Mouse (Mus musculus): ENCODE data around the gene Cmip.

Gene Cmip

GRCm38 (mm10) chr8:117349541-117349940, 92.7 kb downstream of the Cmip start:
- DNase-seq (ENCODE audit: low spot score), result no peak

- no peak for DNase-seq (ENCODE audit: low spot score)
Observed at GRCm38 (mm10) chr8:117352098-117352497, 95.2 kb downstream of the Cmip start.

- DNase-seq (ENCODE audit: low spot score), result no peak
Observed at GRCm38 (mm10) chr8:117355111-117355831, 98.4 kb downstream of the Cmip start.

GRCm38 (mm10) chr8:117356109-117356672, 99.3 kb downstream of the Cmip start:
- DNase-seq (ENCODE audit: low spot score), result peak; percentile 53

- DNase-seq (ENCODE audit: low spot score), result peak; percentile 44
Observed at GRCm38 (mm10) chr8:117357491-117358467, 100.9 kb downstream of the Cmip start.

- no peak for DNase-seq (ENCODE audit: low spot score)
Observed at GRCm38 (mm10) chr8:117360172-117360930, 103.5 kb downstream of the Cmip start.

- DNase-seq (ENCODE audit: low spot score), result no peak
Observed at GRCm38 (mm10) chr8:117361595-117362437, 105.0 kb downstream of the Cmip start.

GRCm38 (mm10) chr8:117362438-117362726, 105.5 kb downstream of the Cmip start:
- DNase-seq (ENCODE audit: low spot score), result no peak

GRCm38 (mm10) chr8:117363291-117363690, 106.4 kb downstream of the Cmip start:
- DNase-seq (ENCODE audit: low spot score), result no peak

GRCm38 (mm10) chr8:117364374-117365160, 107.7 kb downstream of the Cmip start:
- DNase-seq (ENCODE audit: low spot score), result no peak

GRCm38 (mm10) chr8:117366475-117366874, 109.6 kb downstream of the Cmip start:
- DNase-seq (ENCODE audit: low spot score), result no peak

- no peak for DNase-seq (ENCODE audit: low spot score)
Observed at GRCm38 (mm10) chr8:117367441-117367840, 110.6 kb downstream of the Cmip start.

GRCm38 (mm10) chr8:117368781-117369180, 111.9 kb downstream of the Cmip start:
- DNase-seq (ENCODE audit: low spot score), result peak; percentile 49

- DNase-seq (ENCODE audit: low spot score), result no peak
Observed at GRCm38 (mm10) chr8:117370009-117370408, 113.1 kb downstream of the Cmip start.

- no peak for DNase-seq (ENCODE audit: low spot score)
Observed at GRCm38 (mm10) chr8:117371189-117371588, 114.3 kb downstream of the Cmip start.

- DNase-seq (ENCODE audit: low spot score), result no peak
Observed at GRCm38 (mm10) chr8:117372070-117372469, 115.2 kb downstream of the Cmip start.

GRCm38 (mm10) chr8:117373001-117373428, 116.2 kb downstream of the Cmip start:
- no peak for DNase-seq (ENCODE audit: low spot score)

- no peak for DNase-seq (ENCODE audit: low spot score)
Observed at GRCm38 (mm10) chr8:117374087-117374486, 117.2 kb downstream of the Cmip start.

- DNase-seq (ENCODE audit: low spot score), result no peak
Observed at GRCm38 (mm10) chr8:117376997-117377396, 120.1 kb downstream of the Cmip start.

- DNase-seq (ENCODE audit: low spot score), result no peak
Observed at GRCm38 (mm10) chr8:117378625-117379024, 121.8 kb downstream of the Cmip start.

Data from ovary, postnatal 36 days (tissue).